Mouse (Mus musculus): ENCODE data around the gene Hoxb13.

Hoxb13 gene

GRCm38 (mm10) chr11:96202401-96203081 is 8.4 kb downstream of the Hoxb13 start:
- TF ChIP-seq GATA4 (IDR thresholded peaks at IDR 0.05; ENCODE audit: insufficient replicate concordance, low read length) = no peak

- no peak for TF ChIP-seq GATA4 (IDR thresholded peaks at IDR 0.05; ENCODE audit: insufficient replicate concordance, low read length)
Observed at GRCm38 (mm10) chr11:96203182-96203788, 9.2 kb downstream of the Hoxb13 start.

GRCm38 (mm10) chr11:96203789-96204186 is 9.7 kb downstream of the Hoxb13 start:
- TF ChIP-seq GATA4 (IDR thresholded peaks at IDR 0.05; ENCODE audit: insufficient replicate concordance, low read length) = no peak

- TF ChIP-seq GATA4 (IDR thresholded peaks at IDR 0.05; ENCODE audit: insufficient replicate concordance, low read length) = no peak
Observed at GRCm38 (mm10) chr11:96204351-96204750, 10.2 kb downstream of the Hoxb13 start.

GRCm38 (mm10) chr11:96205426-96206131 is 11.5 kb downstream of the Hoxb13 start:
- TF ChIP-seq GATA4 (IDR thresholded peaks at IDR 0.05; ENCODE audit: insufficient replicate concordance, low read length) = no peak

GRCm38 (mm10) chr11:96223813-96224212 is 29.7 kb downstream of the Hoxb13 start:
- no peak for TF ChIP-seq GATA4 (IDR thresholded peaks at IDR 0.05; ENCODE audit: insufficient replicate concordance, low read length)

- no peak for TF ChIP-seq GATA4 (IDR thresholded peaks at IDR 0.05; ENCODE audit: insufficient replicate concordance, low read length)
Observed at GRCm38 (mm10) chr11:96227676-96228075, 33.6 kb downstream of the Hoxb13 start.

GRCm38 (mm10) chr11:96234906-96235305 is 40.8 kb downstream of the Hoxb13 start:
- no peak for TF ChIP-seq GATA4 (IDR thresholded peaks at IDR 0.05; ENCODE audit: insufficient replicate concordance, low read length)

- TF ChIP-seq GATA4 (IDR thresholded peaks at IDR 0.05; ENCODE audit: insufficient replicate concordance, low read length) = no peak
Observed at GRCm38 (mm10) chr11:96240211-96240610, 46.1 kb downstream of the Hoxb13 start.
